Mouse (Mus musculus) 3134 (cell line): Measurements from ENCODE around the gene Rgl3.

Source experiments
- DNase-seq: peaks from one replicate; pipeline ENCODE4 v3.0.0-alpha.2; 2011; ENCODE audit warnings: low spot score; ENCODE audit not compliant: insufficient read length; ENCODE audit errors: extremely low read depth

Rgl3 gene

DNA sequence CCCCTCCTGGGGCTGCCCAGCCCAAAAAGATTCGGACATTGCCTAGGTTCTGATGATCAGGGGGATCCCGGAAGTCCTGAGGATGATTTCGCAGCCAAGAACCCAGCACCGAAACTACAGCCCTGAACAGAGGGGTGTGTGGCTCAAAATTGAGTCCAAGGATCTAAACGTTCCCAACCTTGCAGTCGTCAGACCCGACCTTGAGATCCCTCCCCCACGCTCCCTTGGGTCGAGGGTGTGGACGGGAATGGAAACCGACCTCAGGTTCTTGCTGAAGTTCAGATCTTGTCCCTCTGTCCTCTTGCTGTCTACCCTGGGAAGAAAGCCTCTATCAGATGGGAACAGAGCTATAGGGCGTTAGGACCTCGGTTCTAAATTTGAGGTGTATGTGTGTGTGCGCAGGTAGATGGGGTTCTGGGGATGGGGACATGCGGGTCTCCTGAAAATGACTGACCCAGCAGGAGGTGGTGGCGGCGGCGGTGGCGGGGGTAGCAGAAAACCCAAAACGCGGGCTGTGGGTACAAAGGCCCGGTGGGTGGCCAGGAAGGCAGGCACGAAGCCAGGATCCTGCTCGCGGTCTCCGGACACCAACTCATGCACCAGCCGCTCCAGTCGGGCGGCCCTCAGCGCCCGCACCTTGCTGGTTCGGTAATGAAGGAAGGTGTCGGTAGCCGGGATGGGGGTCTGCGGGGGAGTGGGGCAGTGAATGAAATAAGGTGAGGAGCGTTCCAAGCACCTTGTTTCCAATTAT lies 1.5 kb downstream of the Rgl3 start:
- no peak for DNase-seq

DNA sequence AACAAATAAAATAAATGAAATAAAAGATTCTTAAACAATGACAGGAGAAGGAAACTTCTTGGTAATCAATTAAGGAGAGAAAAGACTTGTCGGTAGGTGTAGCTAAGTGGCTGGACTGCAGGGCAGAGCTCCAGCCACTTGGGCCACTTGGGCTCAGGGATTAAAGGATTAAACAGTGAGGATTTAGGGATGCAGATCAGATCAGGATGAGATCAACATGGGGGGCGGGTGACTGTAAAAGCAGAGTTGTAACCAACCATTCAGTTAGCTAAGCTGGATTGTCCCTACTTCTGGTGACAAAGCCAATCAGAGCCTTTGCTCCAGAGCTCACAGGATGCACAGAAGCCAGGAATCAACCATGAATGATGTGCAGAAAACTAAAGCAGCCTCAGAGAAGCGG lies 5.3 kb downstream of the Rgl3 start:
- no peak for DNase-seq

DNA sequence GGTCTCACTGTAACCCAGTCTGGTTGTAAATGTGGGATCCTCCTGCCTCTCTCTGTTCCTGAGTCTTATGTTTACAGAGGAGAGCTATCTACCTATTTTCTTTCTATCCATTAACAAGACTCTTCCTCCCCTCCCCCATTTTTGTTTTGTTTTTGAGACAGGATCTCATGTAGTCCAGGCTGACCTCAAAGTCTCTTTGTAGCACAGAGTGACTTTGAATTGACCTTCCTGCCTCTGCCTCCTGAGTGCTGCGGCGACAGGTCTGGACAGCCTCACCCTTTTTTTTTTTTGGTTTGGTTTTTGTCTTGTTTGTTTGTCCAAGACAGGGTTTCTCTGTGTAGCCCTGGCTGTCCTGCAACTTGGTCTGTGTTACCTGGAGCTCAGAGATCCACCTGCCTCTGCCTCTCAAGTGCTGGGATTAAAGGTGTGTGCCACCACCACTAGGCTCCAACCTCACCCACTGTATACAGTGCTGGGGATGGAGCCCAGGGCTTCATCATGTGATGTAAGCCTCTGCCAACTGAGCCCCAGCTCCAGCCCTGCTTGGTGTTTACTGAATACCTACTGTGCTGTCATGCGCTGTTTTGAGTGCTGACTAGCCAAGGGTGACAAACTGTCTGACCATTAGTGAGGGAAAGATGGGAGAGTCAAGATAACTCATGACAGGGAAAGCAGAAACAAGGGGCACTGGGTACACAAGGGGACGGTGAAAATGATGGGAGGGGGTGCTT lies 10.7 kb downstream of the Rgl3 start:
- no peak for DNase-seq

DNA sequence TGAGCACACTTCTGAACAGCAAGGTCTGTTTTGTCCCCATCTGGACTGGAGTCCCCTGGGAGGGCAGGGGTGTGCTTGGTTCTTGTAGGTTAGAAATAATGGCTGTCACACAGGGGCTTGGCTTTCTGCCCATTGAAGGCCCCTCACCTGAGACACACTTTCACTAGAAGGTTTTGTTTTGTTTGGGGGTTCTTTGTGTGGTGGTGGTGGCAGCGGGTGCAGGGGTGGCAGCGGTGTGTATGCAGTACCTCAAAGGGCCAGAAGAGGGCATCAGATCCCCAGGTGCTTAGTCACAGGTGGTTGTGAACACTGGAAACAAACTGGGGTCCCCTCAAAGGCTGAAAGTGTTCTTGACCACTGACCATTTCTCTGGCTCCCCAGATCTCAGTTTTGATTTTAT lies 11.3 kb downstream of the Rgl3 start:
- DNase-seq: no peak

GRCm38 (mm10) chr9:21977331-21977730 lies 11.9 kb downstream of the Rgl3 start:
- DNase-seq: no peak

- no peak for DNase-seq
Observed at GRCm38 (mm10) chr9:21976626-21977175, 12.5 kb downstream of the Rgl3 start.

- DNase-seq: no peak
Observed at GRCm38 (mm10) chr9:21969304-21969703, 19.9 kb downstream of the Rgl3 start.

GRCm38 (mm10) chr9:21968883-21969282 lies 20.4 kb downstream of the Rgl3 start:
- DNase-seq: no peak

GRCm38 (mm10) chr9:21963417-21963816 lies 25.8 kb downstream of the Rgl3 start, which contains the start of gene Epor:
Gene Epor, minus strand, starts transcription at chr9:21963506.
- no peak for DNase-seq

- no peak for DNase-seq
Observed at GRCm38 (mm10) chr9:21962416-21963059, 26.7 kb downstream of the Rgl3 start.

DNA sequence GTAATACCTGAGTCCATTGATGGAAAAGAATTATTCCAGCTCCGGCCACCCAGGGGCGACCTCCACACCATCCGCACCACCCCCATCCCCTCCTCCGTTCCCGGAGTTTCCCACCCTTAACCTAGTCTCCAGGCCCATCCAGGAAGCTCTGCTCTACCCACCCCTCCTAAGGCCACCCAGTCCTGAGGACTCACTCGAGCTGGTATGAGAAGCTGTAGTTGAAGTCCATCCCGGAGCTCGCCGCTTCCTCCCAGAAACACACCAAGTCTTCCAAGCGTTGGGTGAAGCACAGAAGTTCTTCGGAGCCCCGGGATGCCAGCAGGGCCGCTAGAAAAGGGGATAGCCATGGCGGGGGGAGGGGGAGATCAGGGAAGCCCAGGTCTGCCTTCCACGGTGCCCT lies 27.2 kb downstream of the Rgl3 start:
- no peak for DNase-seq

DNA sequence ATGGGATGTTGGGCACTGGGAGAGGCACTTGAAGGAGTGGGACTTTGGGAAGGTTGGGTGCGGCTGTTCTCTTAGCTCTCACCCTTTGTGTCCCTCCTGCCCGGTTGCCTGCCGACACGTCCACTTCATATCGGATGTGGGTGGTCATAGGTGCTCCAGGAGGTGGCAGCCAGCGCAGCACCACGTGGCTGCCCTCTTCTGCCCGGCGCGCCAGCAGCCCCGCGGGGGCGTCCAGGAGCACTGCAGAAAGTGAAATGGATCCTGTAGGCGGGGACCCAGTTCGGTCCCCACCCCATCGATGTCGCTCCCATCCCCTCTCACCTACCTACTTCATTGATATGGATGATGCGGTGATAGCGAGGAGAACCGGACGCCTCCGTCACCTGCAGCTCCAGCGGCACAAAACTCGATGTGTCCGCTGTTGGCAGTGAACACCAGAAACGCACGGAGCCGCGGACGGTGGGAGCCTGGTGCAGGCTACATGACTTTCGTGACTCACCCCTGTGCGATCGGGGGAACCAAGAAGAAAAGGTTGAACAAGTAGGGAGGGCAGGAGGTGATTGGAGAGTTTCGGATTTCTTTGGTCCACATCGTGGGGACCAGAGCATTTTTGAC lies 27.8 kb downstream of the Rgl3 start:
- no peak for DNase-seq

GRCm38 (mm10) chr9:21960558-21961208 lies 28.6 kb downstream of the Rgl3 start:
- no peak for DNase-seq

DNA sequence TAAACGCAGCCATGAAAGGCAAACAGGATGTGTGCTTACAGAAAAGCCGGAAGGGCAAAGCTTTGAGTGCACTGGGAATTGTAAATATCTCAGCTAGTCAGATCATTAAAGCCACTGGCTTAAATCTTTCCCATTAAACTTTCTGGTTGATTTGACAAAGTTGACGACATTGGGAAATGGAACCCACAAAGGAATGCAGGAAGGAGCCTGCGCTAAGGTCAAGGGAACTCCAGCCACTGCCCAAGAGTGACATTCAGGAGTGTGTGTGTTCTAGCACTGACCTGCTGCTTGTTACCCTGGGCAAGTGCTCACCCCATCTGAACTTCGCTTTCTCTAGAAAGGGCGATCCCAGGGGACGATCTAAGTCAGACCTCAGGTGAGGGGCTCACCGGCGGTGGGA lies 29.1 kb downstream of the Rgl3 start:
- DNase-seq: no peak

DNA sequence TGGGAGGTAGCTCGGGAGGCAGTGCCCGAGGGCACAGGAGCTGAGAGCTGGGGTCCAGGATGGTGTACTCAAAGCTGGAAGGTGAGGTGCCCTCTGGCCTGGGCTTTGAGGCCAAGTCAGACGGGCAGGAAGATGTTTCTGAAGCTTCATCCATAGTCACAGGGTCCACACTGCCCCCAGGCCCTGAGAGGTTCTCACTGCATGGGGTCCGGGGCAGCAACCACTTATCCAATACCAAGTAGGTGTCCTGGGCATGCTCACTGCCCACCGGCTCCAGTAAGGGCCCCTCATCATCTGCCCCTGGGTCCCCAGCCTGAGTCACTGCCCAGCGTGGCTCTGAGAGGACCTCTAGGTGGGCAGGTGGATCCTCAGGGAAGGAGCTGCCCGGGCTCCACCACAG lies 30.0 kb downstream of the Rgl3 start:
- no peak for DNase-seq

DNA sequence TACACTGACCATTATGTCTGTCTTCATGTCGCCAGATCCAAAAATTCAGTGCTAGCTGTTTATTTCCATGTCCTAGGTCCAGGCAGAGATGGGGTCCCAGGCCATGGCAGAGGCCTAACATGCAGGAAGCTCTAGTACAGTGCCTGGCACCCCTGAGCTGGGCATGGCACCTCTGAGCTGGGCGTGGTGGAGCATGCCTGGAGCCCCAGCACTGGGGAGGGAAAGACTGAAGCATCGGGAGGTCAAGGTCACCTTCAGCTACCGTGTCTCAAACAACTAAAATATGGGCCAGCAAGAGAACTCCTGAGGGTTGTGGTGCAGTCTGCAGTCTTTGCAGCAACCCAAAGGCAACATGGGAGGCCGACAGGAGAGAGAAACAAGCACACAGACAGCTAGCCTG lies 30.9 kb downstream of the Rgl3 start:
- no peak for DNase-seq

DNA sequence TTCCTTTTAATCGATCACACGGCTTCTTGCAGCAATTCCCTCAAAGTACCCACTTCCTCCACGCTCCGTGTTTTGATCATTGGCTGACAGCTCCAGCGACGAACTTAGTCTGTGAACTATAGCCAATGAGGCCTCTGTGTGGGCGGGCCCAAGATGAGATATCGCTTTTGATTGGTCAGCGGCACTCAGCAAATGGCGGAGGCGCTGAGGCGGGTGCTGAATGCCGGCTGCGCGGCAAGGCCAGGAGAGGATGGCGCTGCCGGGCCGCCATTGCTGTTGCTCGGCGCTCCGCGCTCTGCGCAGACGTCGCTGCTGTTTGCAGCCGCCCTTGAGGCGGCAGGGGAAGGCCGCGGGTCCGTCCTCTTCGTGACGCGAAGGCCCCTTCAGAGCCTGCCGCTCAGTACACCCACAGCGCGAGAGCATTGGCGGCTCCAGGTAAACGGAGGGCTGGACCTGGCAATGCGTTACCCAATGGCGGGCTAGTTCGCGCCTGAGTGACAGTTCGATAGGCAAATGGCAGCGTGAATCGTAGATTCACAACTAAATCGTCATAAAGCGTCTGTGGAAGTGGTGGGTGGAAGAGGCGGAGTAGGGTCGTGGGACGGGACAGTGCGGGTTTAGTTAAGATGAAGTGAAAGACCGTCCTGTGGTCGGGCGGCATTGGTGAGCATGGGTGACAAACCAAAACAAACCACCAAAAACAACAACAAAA lies 33.5 kb downstream of the Rgl3 start, which contains the start of gene Swsap1:
Gene Swsap1, plus strand, starts transcription at position 186 of the 712 bp plus-strand sequence.
- DNase-seq: peak; percentile 96

- no peak for DNase-seq
Observed at GRCm38 (mm10) chr9:21955225-21955569, 34.0 kb downstream of the Rgl3 start.

DNA sequence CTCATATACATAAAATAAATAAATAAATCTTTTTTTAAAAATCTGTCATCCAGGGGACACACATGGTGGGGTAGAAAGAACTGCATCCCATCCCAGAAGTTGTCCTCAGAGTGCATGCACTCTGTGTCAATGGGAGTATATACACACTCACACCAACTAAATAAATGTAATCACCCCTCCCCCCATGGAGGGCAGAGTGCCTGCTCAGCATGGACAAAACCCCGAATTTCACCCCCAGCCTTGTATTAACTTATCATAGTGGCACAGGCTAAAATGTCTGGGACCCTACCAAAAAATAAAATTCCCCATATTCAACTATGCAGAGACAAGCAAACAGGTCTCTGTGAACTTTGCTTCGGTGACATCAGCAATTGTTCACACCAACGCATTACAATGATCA lies 34.6 kb downstream of the Rgl3 start:
- no peak for DNase-seq

DNA sequence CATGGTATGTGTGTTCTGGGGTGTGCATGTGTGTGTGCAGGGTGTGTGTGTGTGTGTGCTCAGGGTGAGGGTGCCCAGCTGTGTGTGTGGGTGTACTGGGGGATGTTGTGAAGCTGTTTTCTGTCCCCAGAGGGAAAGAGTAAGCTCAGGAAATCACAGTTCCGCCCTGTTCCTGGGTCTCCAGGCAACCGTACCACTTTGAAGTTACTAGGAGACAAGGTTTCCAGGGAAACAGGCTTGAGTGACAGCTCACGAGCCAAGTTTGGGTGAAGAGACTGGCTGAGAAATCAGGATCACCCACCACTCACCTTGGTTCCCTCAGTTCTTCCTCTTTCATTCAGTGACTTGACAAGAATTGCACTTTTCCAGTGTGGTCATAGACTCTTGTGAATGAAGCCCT lies 35.6 kb downstream of the Rgl3 start:
- DNase-seq: no peak
